Mouse (Mus musculus) cerebellum, adult 2 months (tissue): ENCODE data around the gene Kcnip3. TPM values are rescaled to one million over a fixed set of nuclear protein-coding genes. Genes with fewer than 3 reads are reported as not detected.

ENCODE experiments used
- DNase-seq, 2 experiments: peaks; one replicate each; pipeline ENCODE4 v3.0.0; 2021
- H3K27ac ChIP-seq: fragments of 200-500 bp; 2 replicates; pipeline ENCODE4 v1.5.1; 2012; ENCODE audit warnings: low read length, control low read depth, inconsistent platforms; ENCODE audit not compliant: insufficient read depth
- H3K27me3 ChIP-seq: fragments of 200-500 bp; 2 replicates; pipeline ENCODE4 v1.6.1; 2012; ENCODE audit warnings: inconsistent platforms, mild to moderate bottlenecking, low read length, moderate library complexity; ENCODE audit not compliant: control insufficient read depth, insufficient read depth
- H3K4me1 ChIP-seq: fragments of 200-500 bp; 2 replicates; pipeline ENCODE4 v1.6.1; 2011; ENCODE audit warnings: low read length; ENCODE audit not compliant: control insufficient read depth, insufficient read depth
- H3K4me3 ChIP-seq: fragments of 200-500 bp; replicated peaks from 2 replicates; pipeline ENCODE3; 2011; ENCODE audit warnings: mild to moderate bottlenecking, low read depth, low read length, control low read depth; ENCODE audit not compliant: insufficient read depth
- CTCF ChIP-seq: fragments of 200-500 bp; IDR thresholded peaks from 2 replicates; pipeline ENCODE4 v1.5.1; 2011; ENCODE audit warnings: low read depth, mild to moderate bottlenecking, control low read depth, low read length, moderate library complexity, borderline replicate concordance; ENCODE audit not compliant: insufficient read depth
- POLR2A ChIP-seq: fragments of 200-500 bp; IDR thresholded peaks from 2 replicates; pipeline ENCODE4 v1.6.1; 2011; ENCODE audit warnings: low read length, control low read depth, borderline replicate concordance; ENCODE audit not compliant: insufficient read depth
- WGBS: fragments of 180-500 bp; shearing (Covaris S2); methylation state at CpG from one replicate; pipeline ENCODE4 v1.1.7; 2018; 5-methylcytosine and 5-hydroxymethylcytosine counted together
- polyA plus RNA-seq: library from polyadenylated mRNA; depleted of rRNA; stranded (reverse); fragments of >200 nt; gene quantifications from 2 replicates; pipeline ENCODE4 v1.2.3, GENCODE M21; 2012

Gene Kcnip3
- polyA plus RNA-seq, 1 experiment = 81.6 TPM

DNA sequence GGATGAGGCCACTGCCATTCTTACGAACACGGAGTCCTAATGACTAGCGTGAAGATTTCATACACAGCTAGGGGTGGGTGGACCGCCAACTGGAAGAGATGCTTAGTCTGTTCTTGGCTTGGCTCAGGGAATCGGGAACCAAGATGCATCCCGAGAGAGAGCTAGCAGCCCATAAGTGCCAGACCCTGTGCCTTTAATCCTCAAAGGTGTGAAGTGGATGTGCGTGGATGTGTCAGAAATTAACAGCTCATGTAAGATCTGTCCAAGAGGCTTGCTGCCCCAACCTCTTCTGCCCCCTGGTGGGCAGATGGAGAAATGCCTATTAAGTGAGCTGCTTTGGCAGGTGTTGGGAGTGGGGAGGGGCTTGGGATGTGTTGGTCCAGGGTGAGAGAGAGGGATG is 20.8 kb downstream of the Kcnip3 start:
- Histone ChIP-seq H3K27me3 (no peaks in the 10 kb centered on the region), H3K4me3 (no peak overlapping the region), H3K27ac (no peak overlapping the region), H3K4me1 (peaks cover 36% of the 10 kb centered on the region)
- peak in 1 of 2 experiments; percentile 55 for DNase-seq
- TF ChIP-seq POLR2A (no peak), CTCF (peak; percentile 68)
- 28% methylated on average over 7 of the region's 7 CpGs for WGBS

DNA sequence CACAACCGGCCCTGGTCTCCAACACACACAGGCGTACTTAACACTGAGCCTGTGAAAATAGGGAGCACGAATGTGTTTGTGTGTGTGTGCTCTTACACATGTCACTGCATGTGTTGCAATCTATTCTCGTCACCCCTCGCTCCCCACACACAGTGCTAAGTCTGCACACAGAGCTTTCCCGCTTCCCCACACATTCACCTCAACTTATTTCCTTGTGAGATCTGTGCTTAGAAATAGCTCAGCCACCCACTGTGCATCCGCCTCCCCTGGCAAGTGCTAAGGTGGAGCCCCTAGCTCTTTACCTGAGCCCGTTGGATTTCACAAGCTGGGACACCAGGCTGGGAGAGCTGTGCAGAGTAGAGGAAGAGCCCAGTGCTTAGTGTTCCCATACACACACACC is 23.1 kb downstream of the Kcnip3 start:
- no peak for DNase-seq
- H3K27me3 ChIP-seq = no peaks in the 10 kb centered on the region
- 73% methylated on average over 8 of the region's 8 CpGs for WGBS

GRCm38 (mm10) chr2:127496321-127496720 is 25.6 kb downstream of the Kcnip3 start:
- Histone ChIP-seq H3K27ac (no peak overlapping the region), H3K27me3 (no peaks in the 10 kb centered on the region), H3K4me1 (peaks cover 18% of the 10 kb centered on the region; the same call in 1 of the 2 replicates), H3K4me3 (no peak overlapping the region)
- TF ChIP-seq CTCF (no peak), POLR2A (no peak)
- 9% methylated on average over 1 of the region's 1 CpGs for WGBS
- no peak for DNase-seq

More for the DNA sequence above, 23.1 kb downstream of the Kcnip3 start:
- peaks cover 27% of the 10 kb centered on the region for H3K4me1 ChIP-seq
- no peak overlapping the region for H3K27ac ChIP-seq
- no peak for TF ChIP-seq CTCF
- TF ChIP-seq POLR2A = no peak
- no peak overlapping the region for H3K4me3 ChIP-seq

DNA sequence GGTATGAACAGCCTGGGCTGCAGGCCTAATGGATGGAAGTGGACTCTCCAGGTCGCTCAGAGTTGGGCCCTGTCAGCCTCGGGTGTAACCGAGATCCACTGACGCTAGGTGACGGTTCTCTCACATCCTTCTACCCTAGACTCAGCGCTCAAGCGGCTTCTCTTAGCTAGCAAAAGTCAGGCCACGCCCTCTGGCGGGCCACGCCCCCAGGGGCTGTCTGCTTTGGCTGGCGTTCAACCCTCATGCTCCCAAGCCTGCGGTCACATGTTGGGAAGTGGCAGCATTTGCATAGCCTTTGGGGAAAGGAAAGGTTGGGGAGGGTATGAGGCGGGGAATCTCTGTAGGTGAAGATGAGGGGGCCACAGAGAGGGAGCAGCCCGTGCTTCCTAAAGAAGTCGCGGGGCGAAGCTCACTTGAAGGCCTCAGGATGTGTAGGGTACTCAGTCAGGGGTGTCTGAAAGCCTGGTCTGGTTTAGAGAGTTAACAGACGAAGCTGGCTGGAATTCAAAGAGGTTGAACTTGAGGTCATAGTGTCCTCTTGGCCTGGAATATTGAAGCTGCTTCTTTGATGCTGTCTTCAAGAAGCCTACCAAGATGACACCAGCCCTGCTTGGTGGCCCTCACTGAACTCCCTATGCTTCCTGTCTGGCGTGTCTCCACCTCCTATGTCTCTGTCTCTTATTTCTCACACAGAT is 37.3 kb downstream of the Kcnip3 start:
- Histone ChIP-seq H3K4me3 (no peak overlapping the region), H3K27me3 (no peaks in the 10 kb centered on the region), H3K27ac (no peak overlapping the region), H3K4me1 (peaks cover 20% of the 10 kb centered on the region)
- no peak for TF ChIP-seq POLR2A
- no peak for TF ChIP-seq CTCF
- no peak for DNase-seq
- WGBS = 28% methylated on average over 19 of the region's 19 CpGs

- DNase-seq = peak in 1 of 2 experiments; percentile 33
- Histone ChIP-seq H3K27ac (no peak overlapping the region), H3K27me3 (no peaks in the 10 kb centered on the region), H3K4me3 (peak overlapping the region; percentile 18), H3K4me1 (peaks cover 21% of the 10 kb centered on the region)
- WGBS = 14% methylated on average over 21 of the region's 21 CpGs
- no peak for TF ChIP-seq CTCF
Measured at GRCm38 (mm10) chr2:127483001-127483400, 38.9 kb downstream of the Kcnip3 start.

DNA sequence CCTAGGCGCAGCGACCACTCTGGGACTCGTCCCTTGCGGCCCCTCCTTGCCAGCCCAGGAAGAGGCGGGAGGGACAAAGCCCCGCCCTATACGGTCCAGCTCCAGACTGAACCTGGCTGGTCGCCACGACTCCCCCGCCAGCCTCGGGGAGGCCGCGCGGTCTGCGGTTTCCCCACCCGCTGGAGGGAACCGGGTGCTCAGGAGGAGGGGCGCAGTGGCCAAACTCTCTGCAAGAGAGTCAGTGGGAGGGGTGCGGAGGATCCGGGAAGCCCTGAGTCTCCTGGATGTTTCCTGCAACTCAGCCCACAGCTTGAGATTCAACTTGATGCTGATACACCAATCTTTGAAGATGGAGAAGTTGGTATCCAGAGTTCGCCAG is 39.4 kb downstream of the Kcnip3 start:
- peak; percentile 55 to 58 for DNase-seq
- H3K27ac ChIP-seq = no peak overlapping the region
- no peaks in the 10 kb centered on the region for H3K27me3 ChIP-seq
- no peak for TF ChIP-seq POLR2A
- TF ChIP-seq CTCF = no peak
- H3K4me3 ChIP-seq = peak overlapping the region; percentile 3
- 6% methylated on average over 21 of the region's 21 CpGs for WGBS
- H3K4me1 ChIP-seq = peaks cover 21% of the 10 kb centered on the region

DNA sequence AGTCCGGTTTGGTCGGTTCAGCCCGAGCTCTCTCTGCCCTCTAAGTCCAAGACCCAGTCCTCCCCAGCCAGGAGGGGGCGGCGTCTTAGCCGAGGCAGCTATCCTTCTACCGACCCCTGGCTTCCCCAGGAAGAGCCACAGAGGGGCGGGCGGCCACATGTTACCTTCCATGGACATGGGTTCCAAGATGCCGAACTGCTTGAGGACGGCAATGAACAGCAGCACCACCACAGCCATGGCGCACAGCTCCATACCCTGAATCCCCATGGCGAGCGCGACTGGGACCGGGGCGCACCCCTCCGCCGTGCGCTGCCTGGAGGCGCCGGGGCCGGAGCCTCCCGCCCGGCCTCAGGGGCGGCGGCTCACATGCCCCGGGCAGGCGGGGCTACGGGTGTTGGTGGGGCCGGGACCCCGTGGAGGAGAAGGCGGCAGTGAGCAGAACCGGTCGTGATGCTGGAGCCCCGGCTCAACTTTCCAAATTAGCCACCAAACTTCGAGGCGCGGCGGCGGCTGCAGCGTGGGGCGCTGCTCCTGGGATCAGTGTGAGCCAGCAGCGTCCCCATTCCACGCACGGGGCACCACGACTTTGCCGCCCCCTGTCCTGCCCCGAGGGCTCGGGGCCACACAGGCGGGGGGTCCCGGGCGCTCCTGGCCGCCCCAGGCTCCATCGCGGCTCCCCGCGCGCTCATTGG is 39.9 kb downstream of the Kcnip3 start:
- WGBS = 30% methylated on average over 58 of the region's 59 CpGs
- H3K27me3 ChIP-seq = no peaks in the 10 kb centered on the region
- DNase-seq = no peak

GRCm38 (mm10) chr2:127479763-127480162 is 42.1 kb downstream of the Kcnip3 start:
- peaks cover 21% of the 10 kb centered on the region for H3K4me1 ChIP-seq
- no peak for TF ChIP-seq CTCF
- TF ChIP-seq POLR2A = no peak
- H3K4me3 ChIP-seq = no peak overlapping the region
- H3K27me3 ChIP-seq = no peaks in the 10 kb centered on the region
- peak in 1 of 2 experiments; percentile 39 for DNase-seq
- WGBS = 29% methylated on average over 10 of the region's 10 CpGs
- H3K27ac ChIP-seq = no peak overlapping the region

More for the DNA sequence above, 39.9 kb downstream of the Kcnip3 start:
- TF ChIP-seq POLR2A (no peak), CTCF (no peak)
- no peak overlapping the region for H3K4me3 ChIP-seq
- no peak overlapping the region for H3K27ac ChIP-seq
- H3K4me1 ChIP-seq = peaks cover 21% of the 10 kb centered on the region
